9 mouse cellular contexts compared by ENCODE assay signal in genomic region chr8:123105553-123106326, GRCm38 (mm10). TPM values are rescaled to one million over a fixed set of nuclear protein-coding genes. Genes with fewer than 3 reads are reported as not detected.
A peak's percentile ranks its signal among the peaks of the same experiment; 100 is the strongest.
DNase-seq lines count a peak whose midpoint lies in the region; TF ChIP-seq lines count a peak whose summit lies in the region.
"Had no signal": no experiment of that assay in that cellular context is flagged by ENCODE, and none has a peak within 500 bp of the region (broad histone marks: within the 10 kb centered on the region; RNA-seq: fewer than 3 reads in every experiment).

No protein-coding gene starts in this region.

- H3K9me3 ChIP-seq in ES-E14 (ENCODE audit: control insufficient read depth, insufficient read depth, low read depth, low read length) = no peaks in the 10 kb centered on the region
- H3K9me3 ChIP-seq: embryonic facial prominence, embryonic 15.5 days had no signal

- TF ChIP-seq CTCF in left cerebral cortex, adult 2 months (IDR thresholded peaks at IDR 0.05) = peak; percentile 57

- no peak overlapping the region; the same call in 1 of the 2 replicates for H3K9ac ChIP-seq in ES-E14 (ENCODE audit: insufficient read depth, low read depth, low read length, poor library complexity, severe bottlenecking)
- H3K9ac ChIP-seq: embryonic facial prominence, embryonic 15.5 days had no signal

- no peak overlapping the region for H3K27ac ChIP-seq in left cerebral cortex, adult 2 months
- no peak overlapping the region for H3K27ac ChIP-seq in ES-E14 (ENCODE audit: insufficient read depth, low read depth, low read length, poor library complexity, severe bottlenecking)
- H3K27ac ChIP-seq: embryonic facial prominence, embryonic 15.5 days had no signal

- peaks cover 29% of the 10 kb centered on the region for H3K36me3 ChIP-seq in ES-E14 (ENCODE audit: control insufficient read depth, insufficient read depth, low read length, poor library complexity, severe bottlenecking)

- H3K4me1 ChIP-seq in ES-E14 (ENCODE audit: control insufficient read depth in 2 of 2, insufficient read depth in 2 of 2, low read length in 2 of 2, poor library complexity in 1 of 2) = no peaks in the 10 kb centered on the region

- no peak overlapping the region for H3K4me3 ChIP-seq in left cerebral cortex, adult 2 months
- H3K4me3 ChIP-seq in ES-E14 (ENCODE audit: insufficient read depth in 1 of 2, low read depth in 1 of 2, low read length in 2 of 2, poor library complexity in 1 of 2, severe bottlenecking in 1 of 2) = no peak overlapping the region
- H3K4me3 ChIP-seq: embryonic facial prominence, embryonic 15.5 days had no signal

- intact Hi-C loops in left cerebral cortex, adult 2 months (cut with DNase I) = loop anchor here (1.0 kb wide), 1 partner anchor 97 kb away; no protein-coding TSS in a partner anchor

- in situ Hi-C loops in ES-E14 (cut with MboI; ENCODE audit: low sequenced_read_pairs in 2 of 2, unreplicated experiment in 2 of 2) = no loop called here

- no peak for DNase-seq in left cerebral cortex, adult 2 months (ENCODE audit: extremely low spot score in 1 of 2, low spot score in 2 of 2)
- no peak for DNase-seq in left cerebral cortex, adult 8-10 months (ENCODE audit: low spot score in 2 of 2)
- DNase-seq in ES-E14 (ENCODE audit: low read depth, low spot score) = peak; percentile 67
- peak; percentile 77 for DNase-seq in c-Kit-positive CD71-positive TER-119-negative erythroid progenitor cells, embryonic 14.5 days (ENCODE audit: low read depth)
- peak; percentile 74 for DNase-seq in mesoderm, embryonic 11.5 days (ENCODE audit: low read depth, low spot score)
- no peak for DNase-seq in gastrocnemius, postnatal 4 days (ENCODE audit: low spot score in 2 of 2)
- no peak for DNase-seq in testis, postnatal 14 days (ENCODE audit: low spot score)
- DNase-seq: layer of hippocampus, adult 9-11 months had no signal

TF ChIP-seq in ES-E14, 5 proteins besides CTCF, POLR2A, EP300 and RAD21:
- TF ChIP-seq HCFC1 (IDR thresholded peaks at IDR 0.05; ENCODE audit: borderline replicate concordance, insufficient read depth, low read length) (no peak), CHD2 (IDR thresholded peaks at IDR 0.05; ENCODE audit: low read depth, low read length) (peak; percentile 63), ZNF384 (IDR thresholded peaks at IDR 0.05; ENCODE audit: low read depth, low read length) (peak; percentile 65; the same call in 1 of the 2 replicates), ZC3H11A (IDR thresholded peaks at IDR 0.05; ENCODE audit: borderline replicate concordance, low read depth, low read length) (no peak), MAFK (IDR thresholded peaks at IDR 0.05; ENCODE audit: insufficient read depth, low read depth, low read length) (no peak)
TF ChIP-seq in ES-E14: peak in this region for 2.

RNA-seq across cellular contexts. Expression of gene Rpl13, which starts 3.6 kb away (rescaled TPM):
- 100 to 1,000 TPM; 369 to 415 TPM for total RNA-seq in left cerebral cortex, adult 2 months (2021)
- total RNA-seq in left cerebral cortex, adult 8-10 months (2022) = 100 to 1,000 TPM; 401 to 484 (median 442) TPM
- total RNA-seq in ES-E14 (2012; rRNA removed) = 2,643 and 2,912 TPM in 2 replicates
- total RNA-seq in gastrocnemius, postnatal 4 days (2021) = 100 to 1,000 TPM; 798 to 871 TPM

RNA-seq across cellular contexts. Expression of gene Cpne7, which starts 11.4 kb away (rescaled TPM):
- 10 to 100 TPM; 68.5 to 89.8 TPM for total RNA-seq in left cerebral cortex, adult 2 months (2021)
- 10 to 100 TPM; 46.8 to 60.2 (median 57.2) TPM for total RNA-seq in left cerebral cortex, adult 8-10 months (2022)
- total RNA-seq in ES-E14 (2012; rRNA removed) = 1.8 and 4.9 TPM in 2 replicates
- 1 to 10 TPM in 1 of 2 experiments, under 1 TPM in 1; 0.80 to 2.4 TPM for total RNA-seq in gastrocnemius, postnatal 4 days (2021)

RNA-seq across cellular contexts. Expression of gene Spg7, which starts 43.0 kb away (rescaled TPM):
- total RNA-seq in left cerebral cortex, adult 2 months (2021) = 10 to 100 TPM; 66.2 to 68.8 TPM
- total RNA-seq in left cerebral cortex, adult 8-10 months (2022) = 10 to 100 TPM; 54.2 to 66.2 (median 63.3) TPM
- total RNA-seq in ES-E14 (2012; rRNA removed) = 106 and 160 TPM in 2 replicates
- 10 to 100 TPM; 61.0 to 63.2 TPM for total RNA-seq in gastrocnemius, postnatal 4 days (2021)

RNA-seq across cellular contexts. Expression of gene Sult5a1, which starts 52.4 kb away (rescaled TPM):
- total RNA-seq in left cerebral cortex, adult 2 months (2021) = under 1 TPM in 1 of 2 experiments, not detected in 1; 0.84 TPM
- under 1 TPM in 2 of 4 experiments, not detected in 2; 0.15 to 0.37 TPM for total RNA-seq in left cerebral cortex, adult 8-10 months (2022)
- total RNA-seq in ES-E14 (2012; rRNA removed) = 3.1 and 3.3 TPM in 2 replicates
- total RNA-seq in gastrocnemius, postnatal 4 days (2021) = 10 to 100 TPM; 10.2 to 10.8 TPM

Comparison
In these comparisons a context has a peak if more than half of its experiments do, and no peak if none do; other contexts are left out.
1. DNase-seq: peak in ES-E14 (single experiment), c-Kit-positive CD71-positive TER-119-negative erythroid progenitor cells, embryonic 14.5 days (single experiment) and mesoderm, embryonic 11.5 days (single experiment); none in left cerebral cortex, adult 2 months (0 of 2), left cerebral cortex, adult 8-10 months (0 of 2), gastrocnemius, postnatal 4 days (0 of 2) and testis, postnatal 14 days (single experiment).